Mouse (Mus musculus): ENCODE results near the gene Npdc1. TPM values are rescaled to one million over a fixed set of nuclear protein-coding genes. Genes with fewer than 3 reads are reported as not detected.

Gene Npdc1
- total and polyA plus RNA-seq, 3 experiments: 0.49 to 5.5 TPM; not detected in 1

DNA sequence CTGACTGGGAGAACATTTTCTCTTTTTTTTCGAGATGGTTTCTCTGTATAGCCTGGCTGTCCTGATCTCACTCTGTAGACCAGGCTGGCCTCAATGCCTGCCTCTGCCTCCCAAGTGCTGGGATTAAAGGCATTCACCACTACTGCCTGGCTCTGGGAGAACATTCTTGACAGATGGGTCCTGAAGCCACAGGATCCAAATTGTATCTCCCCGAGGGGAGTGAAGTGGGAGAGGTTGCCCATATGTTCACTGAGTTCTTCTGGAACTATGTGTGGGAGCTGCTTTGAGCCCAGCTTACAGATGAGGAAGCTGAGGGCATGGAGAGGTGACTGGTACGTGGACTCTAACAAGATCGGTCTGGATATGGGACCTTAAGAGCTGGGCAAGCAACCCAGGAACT lies 4.8 kb downstream of the Npdc1 start:
- Histone ChIP-seq H3K4me3 (replicated peaks in 1 of 3; ENCODE audit: low read depth in 2 of 3, low read length in 2 of 3, poor library complexity in 1 of 3) (no peak overlapping the region), H3K4me2 (ENCODE audit: insufficient read depth, low read depth, poor library complexity, severe bottlenecking) (no peak overlapping the region), H3K9me3 (replicated peaks; ENCODE audit: low read length) (no peaks in the 10 kb centered on the region), H3K27ac (ENCODE audit: insufficient read depth, low read depth) (no peak overlapping the region), H3K4me1 (ENCODE audit: control insufficient read depth in 1 of 2, insufficient read depth in 2 of 2) (no peaks in the 10 kb centered on the region), H3K79me2 (replicated peaks; ENCODE audit: control insufficient read depth, extremely low read depth, insufficient read depth, poor library complexity, severe bottlenecking) (no peaks in the 10 kb centered on the region), H3K27me3 (replicated peaks) (peaks cover 92% of the 10 kb centered on the region), H3K9ac (ENCODE audit: insufficient read depth, low read depth) (no peak overlapping the region), H3K36me3 (replicated peaks in 1 of 2; ENCODE audit: control insufficient read depth in 1 of 2, insufficient read depth in 1 of 2, low read length in 1 of 2) (no peaks in the 10 kb centered on the region)
- in situ Hi-C loops (cut with MboI; ENCODE audit: low pct_ligation_motif_present, low pct_unique_long_range_greater_than_20kb, low sequenced_read_pairs): loop anchor here (5.0 kb wide), 1 partner anchor 37 kb away; the partner anchor contains the start of gene Uap1l1
- dilution Hi-C loops (cut with MboI; ENCODE audit: extremely low pct_ligation_motif_present, extremely low pct_unique_long_range_greater_than_20kb, low sequenced_read_pairs): no loop called here
- DNase-seq (ENCODE audit: extremely low read depth): no peak
- TF ChIP-seq CHD1 (IDR thresholded peaks at IDR 0.05; ENCODE audit: low read depth, low read length) (no peak), POLR2A (IDR thresholded peaks at IDR 0.05; ENCODE audit: low read depth, low read length) (no peak), PAX5 (IDR thresholded peaks at IDR 0.05; ENCODE audit: low read length) (no peak), E2F4 (IDR thresholded peaks at IDR 0.05; ENCODE audit: insufficient replicate concordance, low read depth, low read length) (no peak), ETS1 (conservative IDR thresholded peaks at IDR 0.05; ENCODE audit: low read depth, low read length) (no peak), MYC (IDR thresholded peaks at IDR 0.05; ENCODE audit: low read depth, low read length) (no peak)

DNA sequence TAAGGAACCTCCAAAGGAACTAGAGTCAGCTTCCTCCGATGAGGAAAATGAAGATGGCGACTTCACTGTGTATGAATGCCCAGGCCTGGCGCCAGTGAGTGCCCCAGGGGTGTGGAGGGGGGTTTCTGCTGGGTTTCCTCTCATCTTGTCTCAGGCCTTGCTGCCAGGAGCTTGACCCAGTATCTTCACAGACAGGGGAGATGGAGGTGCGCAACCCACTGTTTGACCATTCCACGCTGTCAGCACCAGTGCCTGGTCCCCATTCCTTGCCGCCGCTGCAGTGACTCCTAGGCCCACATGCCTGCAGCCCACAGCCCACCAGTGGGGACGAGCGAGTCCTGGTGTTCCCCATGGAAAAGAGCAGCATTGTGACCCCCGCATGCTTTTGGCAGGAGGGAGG lies 9.8 kb downstream of the Npdc1 start:
- dilution Hi-C loops (cut with MboI; ENCODE audit: extremely low pct_ligation_motif_present, extremely low pct_unique_long_range_greater_than_20kb, low sequenced_read_pairs) (no loop called here), in situ Hi-C loops (cut with MboI; ENCODE audit: low pct_ligation_motif_present, low pct_unique_long_range_greater_than_20kb, low sequenced_read_pairs) (no loop called here)
- Histone ChIP-seq H3K9ac (ENCODE audit: insufficient read depth, low read depth) (no peak overlapping the region), H3K27me3 (replicated peaks) (peaks cover 77% of the 10 kb centered on the region), H3K79me2 (replicated peaks; ENCODE audit: control insufficient read depth, extremely low read depth, insufficient read depth, poor library complexity, severe bottlenecking) (no peaks in the 10 kb centered on the region), H3K4me1 (ENCODE audit: control insufficient read depth in 1 of 2, insufficient read depth in 2 of 2) (no peaks in the 10 kb centered on the region), H3K27ac (ENCODE audit: insufficient read depth, low read depth) (no peak overlapping the region), H3K36me3 (replicated peaks in 1 of 2; ENCODE audit: control insufficient read depth in 1 of 2, insufficient read depth in 1 of 2, low read length in 1 of 2) (no peaks in the 10 kb centered on the region), H3K9me3 (replicated peaks; ENCODE audit: low read length) (no peaks in the 10 kb centered on the region), H3K4me2 (ENCODE audit: insufficient read depth, low read depth, poor library complexity, severe bottlenecking) (no peak overlapping the region), H3K4me3 (replicated peaks in 1 of 3; ENCODE audit: low read depth in 2 of 3, low read length in 2 of 3, poor library complexity in 1 of 3) (no peak overlapping the region)
- no peak for TF ChIP-seq USF1 (IDR thresholded peaks at IDR 0.05; ENCODE audit: low read depth, low read length)
- no peak for TF ChIP-seq NELFE (IDR thresholded peaks at IDR 0.05; ENCODE audit: low read depth, low read length)
- TF ChIP-seq MXI1 (IDR thresholded peaks at IDR 0.05; ENCODE audit: low read depth, low read length): no peak
- no peak for TF ChIP-seq PAX5 (IDR thresholded peaks at IDR 0.05; ENCODE audit: low read length)
- TF ChIP-seq MAZ (IDR thresholded peaks at IDR 0.05; ENCODE audit: low read depth, low read length): no peak
- TF ChIP-seq HCFC1 (IDR thresholded peaks at IDR 0.05; ENCODE audit: low read depth, low read length): no peak
- TF ChIP-seq UBTF (IDR thresholded peaks at IDR 0.05; ENCODE audit: low read depth, low read length): no peak
- no peak for TF ChIP-seq GABPA (IDR thresholded peaks at IDR 0.05; ENCODE audit: insufficient replicate concordance, low read depth, low read length)
- no peak for TF ChIP-seq JUN (IDR thresholded peaks at IDR 0.05; ENCODE audit: insufficient read depth, low read depth, low read length)
- TF ChIP-seq RAD21 (IDR thresholded peaks at IDR 0.05; ENCODE audit: low read depth, low read length): no peak
- no peak for TF ChIP-seq BHLHE40 (IDR thresholded peaks at IDR 0.05; ENCODE audit: low read depth, low read length)
- TF ChIP-seq SMC3 (IDR thresholded peaks at IDR 0.05; ENCODE audit: low read depth, low read length): no peak
- no peak for TF ChIP-seq ZC3H11A (IDR thresholded peaks at IDR 0.05; ENCODE audit: low read depth, low read length)
- no peak for DNase-seq (ENCODE audit: extremely low read depth)
